Mouse (Mus musculus) kidney, adult 11 months (tissue): Measurements from ENCODE around the gene Gm10324.
"Not testable (repeated sequence)": the region's sequence is repeated elsewhere in the genome, so short reads cannot be mapped to it uniquely, and the experiment has no call there.

ENCODE experiments used
- DNase-seq: peaks from one replicate; pipeline ENCODE4 v3.0.0; 2022

Gene Gm10324

GRCm38 (mm10) chr13:66119247-66119646 is at the start of gene Gm10324:
Gm10324 (plus strand) TSS chr13:66119547.
- not testable (repeated sequence) for DNase-seq
